Mouse (Mus musculus): ENCODE measurements around the gene Pnmal1.

Pnmal1 gene

GRCm38 (mm10) chr7:16959539-16960187, at the start of gene Pnmal1:
Gene Pnmal1, plus strand, starts transcription at chr7:16959679.
- peak; percentile 22 for DNase-seq

GRCm38 (mm10) chr7:16909909-16910308, 49.6 kb upstream of the Pnmal1 start:
- no peak for DNase-seq

GRCm38 (mm10) chr7:16911904-16912303, 47.6 kb upstream of the Pnmal1 start:
- no peak for DNase-seq

- DNase-seq: no peak
Observed at GRCm38 (mm10) chr7:16912360-16912759, 47.1 kb upstream of the Pnmal1 start.

GRCm38 (mm10) chr7:16913806-16914452, 45.5 kb upstream of the Pnmal1 start:
- DNase-seq: peak; percentile 82

- DNase-seq: no peak
Observed at GRCm38 (mm10) chr7:16914453-16915343, 44.8 kb upstream of the Pnmal1 start.

- no peak for DNase-seq
Observed at GRCm38 (mm10) chr7:16915461-16916340, 43.8 kb upstream of the Pnmal1 start.

GRCm38 (mm10) chr7:16916342-16917265, 42.9 kb upstream of the Pnmal1 start:
- peak; percentile 57 for DNase-seq

GRCm38 (mm10) chr7:16917447-16917846, 42.0 kb upstream of the Pnmal1 start:
- DNase-seq: no peak

GRCm38 (mm10) chr7:16918014-16918413, 41.5 kb upstream of the Pnmal1 start:
- DNase-seq: no peak

- DNase-seq: no peak
Observed at GRCm38 (mm10) chr7:16918670-16919069, 40.8 kb upstream of the Pnmal1 start.

- no peak for DNase-seq
Observed at GRCm38 (mm10) chr7:16919395-16920149, 39.9 kb upstream of the Pnmal1 start.

GRCm38 (mm10) chr7:16920150-16920579, 39.3 kb upstream of the Pnmal1 start:
- no peak for DNase-seq

- DNase-seq: no peak
Observed at GRCm38 (mm10) chr7:16920818-16921791, 38.4 kb upstream of the Pnmal1 start.

- peak; percentile 56 for DNase-seq
Observed at GRCm38 (mm10) chr7:16921881-16922335, 37.6 kb upstream of the Pnmal1 start.

- peak; percentile 55 for DNase-seq
Observed at GRCm38 (mm10) chr7:16922360-16922973, 37.0 kb upstream of the Pnmal1 start.

- DNase-seq: no peak
Observed at GRCm38 (mm10) chr7:16923283-16924036, 36.0 kb upstream of the Pnmal1 start.
